Mouse (Mus musculus): ENCODE data around the gene Mvp. TPM values are rescaled to one million over a fixed set of nuclear protein-coding genes. Genes with fewer than 3 reads are reported as not detected.

Gene Mvp
- total RNA-seq, 1 experiment from 2014 or later: 26.2 TPM

Other genes starting within 250 kb of the Mvp start
- gene Gdpd3, start 248.3 kb downstream of the Mvp start, total RNA-seq (2017): 3.3 and 16.4 TPM in 2 replicates
- 50.3 and 74.9 TPM in 2 replicates for gene Ypel3, start 237.7 kb downstream of the Mvp start, total RNA-seq (2017)
- gene Tbx6, start 233.1 kb downstream of the Mvp start, total RNA-seq (2017): 0.25 TPM in 1 of 2 replicates, not detected in the other
- 119 and 131 TPM in 2 replicates for gene Ppp4c, start 222.1 kb downstream of the Mvp start, total RNA-seq (2017)
- gene Fam57b, start 217.0 kb downstream of the Mvp start, total RNA-seq (2017): not detected in 2 replicates
- not detected in 2 replicates for gene 4930451I11Rik, start 183.0 kb downstream of the Mvp start, total RNA-seq (2017)
- not detected in 2 replicates for gene Doc2a, start 167.2 kb downstream of the Mvp start, total RNA-seq (2017)
- gene Hirip3, start 152.6 kb downstream of the Mvp start, total RNA-seq (2017): 128 and 398 TPM in 2 replicates
- 33.2 and 35.6 TPM in 2 replicates for gene Ino80e, start 152.2 kb downstream of the Mvp start, total RNA-seq (2017)
- 31.7 and 32.7 TPM in 2 replicates for gene Taok2, start 129.9 kb downstream of the Mvp start, total RNA-seq (2017)
- 14.5 and 25.6 TPM in 2 replicates for gene Tmem219, start 91.7 kb downstream of the Mvp start, total RNA-seq (2017)
- 9.3 and 15.8 TPM in 2 replicates for gene Kctd13, start 85.7 kb downstream of the Mvp start, total RNA-seq (2017)
- gene Asphd1, start 65.0 kb downstream of the Mvp start, total RNA-seq (2017): not detected in 2 replicates
- 0.25 and 0.63 TPM in 2 replicates for gene Sez6l2, start 64.1 kb downstream of the Mvp start, total RNA-seq (2017)
- 33.1 and 56.3 TPM in 2 replicates for gene Cdipt, start 38.7 kb downstream of the Mvp start, total RNA-seq (2017)
- gene Cdiptos, start 38.5 kb downstream of the Mvp start, total RNA-seq (2017): 1.6 and 2.3 TPM in 2 replicates
- not detected in 2 replicates for gene Pagr1b, start 1.9 kb upstream of the Mvp start, total RNA-seq (2017)
- gene Pagr1a, start 2.7 kb upstream of the Mvp start, total RNA-seq (2017): 3.7 and 9.9 TPM in 2 replicates
- gene Gm42742, start 6.5 kb upstream of the Mvp start, total RNA-seq (2017): 35.6 and 38.7 TPM in 2 replicates
- gene Prrt2, start 6.6 kb upstream of the Mvp start, total RNA-seq (2017): 0.30 and 0.69 TPM in 2 replicates
- gene Maz, start 12.4 kb upstream of the Mvp start, total RNA-seq (2017): 53.3 and 65.4 TPM in 2 replicates
- 74.5 and 90.1 TPM in 2 replicates for gene Kif22, start 27.9 kb upstream of the Mvp start, total RNA-seq (2017)
- gene Zg16, start 72.7 kb upstream of the Mvp start, total RNA-seq (2017): 3.8 and 5.7 TPM in 2 replicates
- gene AI467606, start 76.7 kb upstream of the Mvp start, total RNA-seq (2017): 30.3 and 42.1 TPM in 2 replicates
- gene Qprt, start 107.6 kb upstream of the Mvp start, total RNA-seq (2017): 2.3 and 2.7 TPM in 2 replicates
- gene Spn, start 123.2 kb upstream of the Mvp start, total RNA-seq (2017): 311 and 346 TPM in 2 replicates
- 32.0 and 63.9 TPM in 2 replicates for gene Cd2bp2, start 181.4 kb upstream of the Mvp start, total RNA-seq (2017)
- gene Tbc1d10b, start 193.8 kb upstream of the Mvp start, total RNA-seq (2017): 33.2 and 36.4 TPM in 2 replicates
- gene Mylpf, start 194.3 kb upstream of the Mvp start, total RNA-seq (2017): 8.3 and 23.4 TPM in 2 replicates
- 19.8 and 29.2 TPM in 2 replicates for gene Zfp553, start 218.4 kb upstream of the Mvp start, total RNA-seq (2017)
- gene Sept1, start 218.5 kb upstream of the Mvp start, total RNA-seq (2017): 145 and 165 TPM in 2 replicates
- 3.9 and 10.2 TPM in 2 replicates for gene Zfp771, start 229.7 kb upstream of the Mvp start, total RNA-seq (2017)
- 59.0 and 60.5 TPM in 2 replicates for gene Dctpp1, start 246.1 kb upstream of the Mvp start, total RNA-seq (2017)